Mouse (Mus musculus) C2C12 (cell line): ENCODE data around the gene Ell3. TPM values are rescaled to one million over a fixed set of nuclear protein-coding genes. Genes with fewer than 3 reads are reported as not detected.
A peak's percentile ranks its signal among the peaks of the same experiment; 100 is the strongest.
"Not testable (repeated sequence)": the region's sequence is repeated elsewhere in the genome, so short reads cannot be mapped to it uniquely, and the experiment has no call there.

Source experiments
- H3K27me3 ChIP-seq: one replicate; pipeline ENCODE4 v1.6.1; 2011; ENCODE audit not compliant: control insufficient read depth, insufficient read depth, insufficient read length
- H3K36me3 ChIP-seq: one replicate; pipeline ENCODE4 v1.6.1; 2011; ENCODE audit not compliant: control insufficient read depth, insufficient read depth
- H3K4me3 ChIP-seq: one replicate; pipeline ENCODE4 v1.5.1; 2011; ENCODE audit warnings: mild to moderate bottlenecking, control low read depth; ENCODE audit not compliant: poor library complexity, insufficient read depth, severe bottlenecking
- H3K79me2 ChIP-seq: one replicate; pipeline ENCODE4 v1.6.1; 2011; ENCODE audit not compliant: control insufficient read depth, insufficient read depth
- H3K79me3 ChIP-seq: one replicate; pipeline ENCODE4 v1.6.1; 2011; ENCODE audit warnings: low read depth, control low read depth
- H3ac ChIP-seq: one replicate; pipeline ENCODE3; 2011; ENCODE audit warnings: low read depth; ENCODE audit not compliant: control insufficient read depth, insufficient read length
- CEBPB ChIP-seq: IDR thresholded peaks from one replicate; pipeline ENCODE4 v1.6.1; 2011; ENCODE audit warnings: low read depth, mild to moderate bottlenecking, control low read depth, moderate library complexity
- CTCF ChIP-seq: IDR thresholded peaks from one replicate; pipeline ENCODE4 v1.5.1; 2011; ENCODE audit not compliant: control insufficient read depth, insufficient read depth, insufficient read length
- FOSL1 ChIP-seq: IDR thresholded peaks from one replicate; pipeline ENCODE4 v1.8.0; 2011; ENCODE audit warnings: mild to moderate bottlenecking, low read length; ENCODE audit not compliant: poor library complexity, insufficient read depth, severe bottlenecking
- MAX ChIP-seq: IDR thresholded peaks from one replicate; pipeline ENCODE4 v1.6.1; 2011; ENCODE audit warnings: mild to moderate bottlenecking, control low read depth
- MYOD1 ChIP-seq: IDR thresholded peaks from one replicate; pipeline ENCODE4 v1.6.1; 2011; ENCODE audit warnings: low read depth; ENCODE audit not compliant: control insufficient read depth, insufficient read length
- MYOG ChIP-seq: IDR thresholded peaks from one replicate; pipeline ENCODE4 v1.6.1; 2011; ENCODE audit not compliant: control insufficient read depth, insufficient read length; ENCODE audit errors: extremely low read depth
- USF1 ChIP-seq: IDR thresholded peaks from one replicate; pipeline ENCODE4 v1.6.1; 2011; ENCODE audit warnings: low read depth, mild to moderate bottlenecking, control low read depth, moderate library complexity
- polyA plus RNA-seq: library from polyadenylated mRNA; unstranded; fragments of >200 nt; fragmentation: generic; extraction: Trizol; gene quantifications from one replicate; pipeline ENCODE4 v1.2.1, GENCODE M21; 2012; ENCODE audit warnings: missing spikeins

The Ell3 gene
- polyA plus RNA-seq, 1 experiment: 0.16 TPM

DNA sequence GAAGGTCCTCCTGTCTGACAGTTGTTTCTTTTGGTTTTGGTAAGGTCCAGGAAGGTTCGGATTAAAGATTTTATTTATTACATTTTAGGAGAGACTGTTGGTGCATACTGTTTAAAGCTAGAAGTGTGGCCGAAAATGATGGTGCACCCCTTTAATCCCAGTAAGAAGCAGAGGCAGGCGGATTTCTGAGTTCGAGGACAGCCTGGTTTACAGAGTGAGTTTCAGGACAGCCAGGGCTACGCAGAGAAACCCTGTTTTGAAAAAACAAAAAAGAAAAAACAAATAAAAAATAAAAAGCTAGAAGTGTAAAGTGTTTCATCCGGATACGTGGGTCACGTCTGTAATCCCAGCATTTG, 30.1 kb upstream of the Ell3 start:
- H3ac ChIP-seq: no peak overlapping the region
- H3K27me3 ChIP-seq: no peaks in the 10 kb centered on the region
- H3K4me3 ChIP-seq: peak overlapping the region; percentile 36
- TF ChIP-seq CEBPB (no peak), MYOD1 (no peak), MAX (no peak), USF1 (no peak), MYOG (no peak), FOSL1 (no peak), CTCF (no peak)
- no peaks in the 10 kb centered on the region for H3K36me3 ChIP-seq
- peaks cover 8% of the 10 kb centered on the region for H3K79me3 ChIP-seq
- H3K79me2 ChIP-seq: peaks cover 24% of the 10 kb centered on the region

DNA sequence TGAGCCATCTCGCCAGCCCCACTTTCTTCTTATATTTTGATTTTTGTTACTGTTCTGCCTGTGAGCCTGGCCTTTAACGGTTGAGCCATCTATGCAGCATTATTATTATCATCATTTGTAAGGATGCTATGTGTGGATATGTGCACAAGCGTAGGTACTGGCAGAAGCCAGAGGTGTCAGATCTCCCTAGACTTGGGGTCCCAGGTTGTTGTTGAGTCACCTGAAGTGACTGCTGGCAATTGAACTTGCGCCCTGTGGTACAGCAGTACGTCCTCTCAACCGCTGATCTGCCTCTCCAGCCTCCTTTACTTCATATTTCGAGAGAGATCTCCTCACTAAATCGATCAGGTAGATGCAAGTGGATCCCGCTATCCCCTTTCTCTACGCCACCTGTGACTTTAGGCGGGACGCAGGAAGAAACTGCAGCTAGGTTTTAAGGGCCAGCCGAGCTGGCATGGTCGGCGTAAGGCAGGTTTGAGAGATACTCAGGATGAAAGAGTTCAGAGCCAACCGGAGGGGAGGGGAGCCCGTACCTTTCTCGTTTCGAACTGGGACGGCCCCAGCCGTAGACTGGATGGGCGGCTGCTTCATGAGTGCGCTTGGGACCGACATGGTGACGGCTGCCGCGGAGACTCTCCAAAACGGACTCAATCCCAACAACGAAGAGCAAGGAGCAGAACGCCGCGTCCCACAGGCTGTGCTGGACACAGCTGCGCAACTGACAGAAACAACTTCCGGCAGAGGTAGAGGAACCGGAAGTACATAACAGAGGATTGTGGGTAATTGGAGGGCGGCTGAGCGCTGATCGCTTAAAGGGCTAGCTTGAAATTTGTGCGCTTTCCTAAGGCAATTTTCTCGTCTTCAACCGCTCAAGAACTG, 29.5 kb upstream of the Ell3 start, which contains the start of gene Mfap1b:
TSS of gene Mfap1b (minus strand) at position 767 of the 879 bp plus-strand sequence.
- H3K4me3 ChIP-seq: peak within 1 kb of the TSS; percentile 36
- not testable (repeated sequence) for H3K27me3 ChIP-seq, H3K36me3 ChIP-seq, H3K79me3 ChIP-seq
- H3K79me2 ChIP-seq: peaks cover 24% of the 10 kb centered on the region
- H3ac ChIP-seq: peak within 1 kb of the TSS; percentile 40

DNA sequence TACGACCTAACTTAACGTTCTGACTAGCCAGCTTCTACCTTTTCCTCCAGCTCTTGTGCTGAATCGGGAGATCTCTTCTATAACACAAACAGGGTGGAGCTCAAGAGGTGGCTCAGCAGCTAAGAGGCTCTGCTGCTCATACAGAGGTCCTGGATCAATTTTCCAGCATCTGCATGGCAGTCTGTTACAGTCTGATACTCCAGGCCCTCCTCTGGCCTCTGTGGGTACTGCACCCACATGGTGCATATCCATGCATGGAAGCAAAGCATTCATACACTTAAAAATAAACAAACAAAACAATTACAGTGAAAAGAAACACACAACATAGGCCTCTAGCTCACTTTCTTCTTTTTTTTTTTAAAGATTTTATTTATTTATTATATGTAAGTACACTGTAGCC, 28.7 kb upstream of the Ell3 start:
- H3K36me3 ChIP-seq, H3K79me3 ChIP-seq, H3ac ChIP-seq, H3K27me3 ChIP-seq, H3K4me3 ChIP-seq: not testable (repeated sequence)
- H3K79me2 ChIP-seq: peaks cover 24% of the 10 kb centered on the region

DNA sequence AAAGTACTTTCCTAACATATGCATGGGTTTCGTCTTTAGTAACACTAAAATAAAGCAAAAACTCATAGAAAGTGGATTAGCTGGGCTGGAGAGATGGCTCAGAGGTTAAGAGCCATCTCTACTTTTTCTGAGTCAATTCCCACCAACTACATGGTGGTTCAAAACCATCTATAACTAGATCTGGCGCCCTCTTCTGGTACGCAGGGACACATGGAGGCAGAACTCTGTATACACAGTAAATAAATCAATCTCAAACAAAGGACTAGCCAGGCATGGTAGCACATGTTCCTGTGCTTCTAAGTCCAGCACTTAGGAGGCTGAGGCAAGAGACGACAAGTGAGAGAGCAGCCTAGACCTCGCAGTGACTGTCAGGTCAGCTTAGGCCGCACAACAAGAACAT, 24.9 kb upstream of the Ell3 start:
- H3K36me3 ChIP-seq, H3K27me3 ChIP-seq, H3ac ChIP-seq, H3K4me3 ChIP-seq, H3K79me3 ChIP-seq: not testable (repeated sequence)
- H3K79me2 ChIP-seq: peaks cover 24% of the 10 kb centered on the region

DNA sequence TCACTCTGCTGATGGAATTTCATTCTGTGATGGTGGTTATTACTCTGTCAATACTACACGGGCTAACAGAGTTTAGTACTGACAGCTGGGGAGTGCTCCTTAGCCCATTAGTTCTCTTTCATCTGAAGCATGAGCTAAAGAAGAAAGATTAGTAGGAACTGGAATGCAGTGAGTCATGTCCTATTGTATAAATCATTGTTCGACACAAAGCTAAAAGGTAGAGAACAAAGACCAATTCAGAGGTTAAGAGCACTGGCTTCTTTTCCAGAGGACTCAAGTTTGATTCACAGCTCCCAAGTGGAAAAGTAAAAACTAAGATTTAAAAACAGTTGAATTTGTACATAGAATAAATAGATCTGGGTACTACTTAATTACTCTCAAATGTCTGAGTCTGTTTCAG, 16.0 kb upstream of the Ell3 start:
- H3ac ChIP-seq: no peak overlapping the region
- H3K79me3 ChIP-seq: peaks cover 9% of the 10 kb centered on the region
- no peak for TF ChIP-seq CTCF
- no peak for TF ChIP-seq CEBPB
- no peak for TF ChIP-seq MAX
- no peak for TF ChIP-seq MYOG
- H3K27me3 ChIP-seq: no peaks in the 10 kb centered on the region
- H3K36me3 ChIP-seq: peaks cover 14% of the 10 kb centered on the region
- no peak overlapping the region for H3K4me3 ChIP-seq
- H3K79me2 ChIP-seq: peaks cover 21% of the 10 kb centered on the region

DNA sequence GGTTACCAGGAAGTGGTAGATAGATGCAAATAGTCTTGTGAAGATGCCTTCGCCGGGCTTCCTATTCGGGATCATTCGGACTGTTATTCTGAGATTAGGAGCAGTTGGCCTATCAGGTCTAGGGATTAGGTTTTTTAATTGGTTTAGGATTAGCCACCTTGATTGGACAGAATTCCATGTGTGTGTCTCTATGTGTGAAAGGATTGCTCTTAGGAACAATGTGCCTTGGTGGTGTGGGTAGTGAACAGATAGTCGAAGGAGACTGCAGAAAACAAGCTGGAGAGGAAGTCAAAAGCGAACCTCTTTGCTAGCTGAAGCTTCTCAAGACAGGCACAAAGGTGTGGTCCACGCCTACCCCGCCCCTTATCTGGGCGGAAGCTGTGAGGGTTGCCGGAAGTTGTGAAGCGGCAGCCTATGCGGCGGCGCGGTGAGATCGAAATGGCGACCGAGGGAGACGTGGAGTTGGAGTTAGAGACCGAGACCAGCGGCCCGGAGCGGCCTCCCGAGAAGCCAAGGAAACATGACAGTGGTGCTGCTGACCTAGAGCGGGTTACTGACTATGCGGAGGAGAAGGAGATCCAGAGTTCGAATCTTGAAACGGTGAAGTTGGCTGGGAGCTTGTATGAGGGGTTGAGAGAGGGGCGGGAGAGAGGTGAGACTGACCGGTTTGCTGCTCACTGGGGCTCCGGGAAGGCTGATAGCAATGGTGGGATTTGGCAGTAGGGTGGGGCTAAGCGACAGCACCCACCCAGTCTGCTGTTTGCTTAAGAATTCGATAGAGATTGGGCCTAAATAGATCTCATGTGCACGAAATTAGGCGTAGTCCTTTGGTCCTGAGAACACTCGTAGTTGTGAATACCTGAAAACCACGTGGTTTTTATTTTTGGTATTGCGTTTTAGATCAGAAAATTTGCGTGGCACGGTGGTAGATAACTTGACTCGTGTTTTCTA, 12.9 kb upstream of the Ell3 start, which contains the start of gene Serinc4:
TSS of gene Serinc4 (minus strand) at position 90 of the 951 bp plus-strand sequence.
- peaks cover 36% of the 10 kb centered on the region for H3K36me3 ChIP-seq
- H3ac ChIP-seq: peak within 1 kb of the TSS; percentile 75
- H3K79me2 ChIP-seq: peaks cover 39% of the 10 kb centered on the region
- peak; percentile 80 for TF ChIP-seq MAX
- no peak for TF ChIP-seq CEBPB
- H3K4me3 ChIP-seq: peak within 1 kb of the TSS; percentile 56
- peaks cover 12% of the 10 kb centered on the region for H3K79me3 ChIP-seq
- H3K27me3 ChIP-seq: no peaks in the 10 kb centered on the region
